Mouse (Mus musculus): Measurements from ENCODE around the gene 2310079G19Rik. TPM values are rescaled to one million over a fixed set of nuclear protein-coding genes. Genes with fewer than 3 reads are reported as not detected.

Gene 2310079G19Rik
- polyA plus RNA-seq, 1 experiment from 2014 or later = not detected

Other genes with a start within 250 kb of the 2310079G19Rik start
- gene Cldn17, start 120.7 kb downstream of the 2310079G19Rik start, polyA plus RNA-seq (2015; fragmentation: Nextera tagmentation; extraction: Ambion mirVana) = not detected in 2 replicates
- gene Cldn8, start 64.5 kb downstream of the 2310079G19Rik start, polyA plus RNA-seq (2015; fragmentation: Nextera tagmentation; extraction: Ambion mirVana) = 0.36 TPM in 1 of 2 replicates, not detected in the other
- gene Krtap24-1, start 15.4 kb downstream of the 2310079G19Rik start, polyA plus RNA-seq (2015; fragmentation: Nextera tagmentation; extraction: Ambion mirVana) = not detected in 2 replicates
- not detected in 2 replicates for gene Krtap26-1, start 20.1 kb upstream of the 2310079G19Rik start, polyA plus RNA-seq (2015; fragmentation: Nextera tagmentation; extraction: Ambion mirVana)
- not detected in 2 replicates for gene Krtap27-1, start 44.0 kb upstream of the 2310079G19Rik start, polyA plus RNA-seq (2015; fragmentation: Nextera tagmentation; extraction: Ambion mirVana)
- gene 2310061N02Rik, start 80.3 kb upstream of the 2310079G19Rik start, polyA plus RNA-seq (2015; fragmentation: Nextera tagmentation; extraction: Ambion mirVana) = not detected in 2 replicates
- gene Krtap13-1, start 101.2 kb upstream of the 2310079G19Rik start, polyA plus RNA-seq (2015; fragmentation: Nextera tagmentation; extraction: Ambion mirVana) = not detected in 2 replicates
- not detected in 2 replicates for gene Krtap13, start 124.0 kb upstream of the 2310079G19Rik start, polyA plus RNA-seq (2015; fragmentation: Nextera tagmentation; extraction: Ambion mirVana)
- gene 2310034C09Rik, start 131.2 kb upstream of the 2310079G19Rik start, polyA plus RNA-seq (2015; fragmentation: Nextera tagmentation; extraction: Ambion mirVana) = 0.45 TPM in 1 of 2 replicates, not detected in the other
- not detected in 2 replicates for gene 2310057N15Rik, start 146.5 kb upstream of the 2310079G19Rik start, polyA plus RNA-seq (2015; fragmentation: Nextera tagmentation; extraction: Ambion mirVana)
- gene Gm5965, start 150.2 kb upstream of the 2310079G19Rik start, polyA plus RNA-seq (2015; fragmentation: Nextera tagmentation; extraction: Ambion mirVana) = not detected in 2 replicates
- not detected in 2 replicates for gene Gm20741, start 184.6 kb upstream of the 2310079G19Rik start, polyA plus RNA-seq (2015; fragmentation: Nextera tagmentation; extraction: Ambion mirVana)
- gene Krtap15, start 192.5 kb upstream of the 2310079G19Rik start, polyA plus RNA-seq (2015; fragmentation: Nextera tagmentation; extraction: Ambion mirVana) = not detected in 2 replicates
- not detected in 2 replicates for gene Krtap14, start 198.5 kb upstream of the 2310079G19Rik start, polyA plus RNA-seq (2015; fragmentation: Nextera tagmentation; extraction: Ambion mirVana)
- not detected in 2 replicates for gene Krtap19-1, start 241.7 kb upstream of the 2310079G19Rik start, polyA plus RNA-seq (2015; fragmentation: Nextera tagmentation; extraction: Ambion mirVana)
- not detected in 2 replicates for gene Krtap19-2, start 246.6 kb upstream of the 2310079G19Rik start, polyA plus RNA-seq (2015; fragmentation: Nextera tagmentation; extraction: Ambion mirVana)